Mouse (Mus musculus): ENCODE measurements around the gene Chd9. TPM values are rescaled to one million over a fixed set of nuclear protein-coding genes. Genes with fewer than 3 reads are reported as not detected.

Gene Chd9
- polyA plus RNA-seq, 1 experiment from 2014 or later: 103 TPM

- H3K4me1 ChIP-seq (replicated peaks; ENCODE audit: control insufficient read depth, insufficient read depth, low read length): no peaks in the 10 kb centered on the region
- peaks cover 97% of the 10 kb centered on the region for H3K36me3 ChIP-seq (replicated peaks; ENCODE audit: control insufficient read depth, insufficient read depth)
- DNase-seq (ENCODE audit: low spot score) (no peak), ATAC-seq (ENCODE audit: low FRiP score) (no peak)
- no peak overlapping the region for H3K27ac ChIP-seq
- no peak overlapping the region for H3K4me2 ChIP-seq (replicated peaks)
- H3K27me3 ChIP-seq (ENCODE audit: control insufficient read depth, insufficient read depth, low read length): no peaks in the 10 kb centered on the region
- 84% methylated on average over 6 of the region's 6 CpGs for WGBS
- H3K9me3 ChIP-seq (ENCODE audit: control insufficient read depth, low read length): no peaks in the 10 kb centered on the region
- no peak overlapping the region for H3K4me3 ChIP-seq (replicated peaks; ENCODE audit: low read length)
- no peak overlapping the region for H3K9ac ChIP-seq
These were observed 208.8 kb downstream of the Chd9 start for GRCm38 (mm10) chr8:91036905-91037304.

GRCm38 (mm10) chr8:91038637-91039036, 210.5 kb downstream of the Chd9 start:
- DNase-seq (ENCODE audit: low spot score) (no peak), ATAC-seq (ENCODE audit: low FRiP score) (no peak)
- Histone ChIP-seq H3K4me3 (replicated peaks; ENCODE audit: low read length) (no peak overlapping the region), H3K9ac (no peak overlapping the region), H3K9me3 (ENCODE audit: control insufficient read depth, low read length) (no peaks in the 10 kb centered on the region), H3K4me2 (replicated peaks) (no peak overlapping the region), H3K27ac (no peak overlapping the region), H3K36me3 (replicated peaks; ENCODE audit: control insufficient read depth, insufficient read depth) (peaks cover 97% of the 10 kb centered on the region), H3K27me3 (ENCODE audit: control insufficient read depth, insufficient read depth, low read length) (no peaks in the 10 kb centered on the region), H3K4me1 (replicated peaks; ENCODE audit: control insufficient read depth, insufficient read depth, low read length) (no peaks in the 10 kb centered on the region)
- 95% methylated on average over 1 of the region's 1 CpGs for WGBS

- no peak overlapping the region for H3K9ac ChIP-seq
- H3K4me2 ChIP-seq (replicated peaks): no peak overlapping the region
- H3K4me1 ChIP-seq (replicated peaks; ENCODE audit: control insufficient read depth, insufficient read depth, low read length): no peaks in the 10 kb centered on the region
- no peaks in the 10 kb centered on the region for H3K27me3 ChIP-seq (ENCODE audit: control insufficient read depth, insufficient read depth, low read length)
- DNase-seq (ENCODE audit: low spot score) (no peak), ATAC-seq (ENCODE audit: low FRiP score) (no peak)
- H3K36me3 ChIP-seq (replicated peaks; ENCODE audit: control insufficient read depth, insufficient read depth): peaks cover 87% of the 10 kb centered on the region
- 91% methylated on average over 4 of the region's 4 CpGs for WGBS
- no peak overlapping the region for H3K27ac ChIP-seq
- no peaks in the 10 kb centered on the region for H3K9me3 ChIP-seq (ENCODE audit: control insufficient read depth, low read length)
- H3K4me3 ChIP-seq (replicated peaks; ENCODE audit: low read length): no peak overlapping the region
These were observed 218.2 kb downstream of the Chd9 start for GRCm38 (mm10) chr8:91046370-91046769.

GRCm38 (mm10) chr8:91051037-91051436, 222.9 kb downstream of the Chd9 start:
- 37% methylated on average over 8 of the region's 8 CpGs for WGBS
- Histone ChIP-seq H3K4me3 (replicated peaks; ENCODE audit: low read length) (no peak overlapping the region), H3K27me3 (ENCODE audit: control insufficient read depth, insufficient read depth, low read length) (no peaks in the 10 kb centered on the region), H3K9ac (no peak overlapping the region), H3K9me3 (ENCODE audit: control insufficient read depth, low read length) (no peaks in the 10 kb centered on the region), H3K36me3 (replicated peaks; ENCODE audit: control insufficient read depth, insufficient read depth) (peaks cover 76% of the 10 kb centered on the region), H3K4me2 (replicated peaks) (no peak overlapping the region), H3K4me1 (replicated peaks; ENCODE audit: control insufficient read depth, insufficient read depth, low read length) (no peaks in the 10 kb centered on the region), H3K27ac (no peak overlapping the region)
- ATAC-seq (ENCODE audit: low FRiP score) (no peak), DNase-seq (ENCODE audit: low spot score) (peak; percentile 81)

GRCm38 (mm10) chr8:91054418-91054817, 226.3 kb downstream of the Chd9 start:
- 94% methylated on average over 4 of the region's 4 CpGs for WGBS
- Histone ChIP-seq H3K27ac (no peak overlapping the region), H3K36me3 (replicated peaks; ENCODE audit: control insufficient read depth, insufficient read depth) (peaks cover 54% of the 10 kb centered on the region), H3K9ac (no peak overlapping the region), H3K4me2 (replicated peaks) (no peak overlapping the region), H3K4me1 (replicated peaks; ENCODE audit: control insufficient read depth, insufficient read depth, low read length) (no peaks in the 10 kb centered on the region), H3K4me3 (replicated peaks; ENCODE audit: low read length) (no peak overlapping the region), H3K27me3 (ENCODE audit: control insufficient read depth, insufficient read depth, low read length) (no peaks in the 10 kb centered on the region), H3K9me3 (ENCODE audit: control insufficient read depth, low read length) (no peaks in the 10 kb centered on the region)
- ATAC-seq (ENCODE audit: low FRiP score): no peak
- no peak for DNase-seq (ENCODE audit: low spot score)

GRCm38 (mm10) chr8:91056848-91057247, 228.7 kb downstream of the Chd9 start:
- Histone ChIP-seq H3K9ac (no peak overlapping the region), H3K36me3 (replicated peaks; ENCODE audit: control insufficient read depth, insufficient read depth) (peaks cover 32% of the 10 kb centered on the region), H3K9me3 (ENCODE audit: control insufficient read depth, low read length) (no peaks in the 10 kb centered on the region), H3K27ac (no peak overlapping the region), H3K4me2 (replicated peaks) (no peak overlapping the region), H3K4me1 (replicated peaks; ENCODE audit: control insufficient read depth, insufficient read depth, low read length) (no peaks in the 10 kb centered on the region), H3K27me3 (ENCODE audit: control insufficient read depth, insufficient read depth, low read length) (no peaks in the 10 kb centered on the region), H3K4me3 (replicated peaks; ENCODE audit: low read length) (no peak overlapping the region)
- 61% methylated on average over 3 of the region's 3 CpGs for WGBS
- DNase-seq (ENCODE audit: low spot score): no peak
- no peak for ATAC-seq (ENCODE audit: low FRiP score)

- peaks cover 18% of the 10 kb centered on the region for H3K36me3 ChIP-seq (replicated peaks; ENCODE audit: control insufficient read depth, insufficient read depth)
- no peaks in the 10 kb centered on the region for H3K4me1 ChIP-seq (replicated peaks; ENCODE audit: control insufficient read depth, insufficient read depth, low read length)
- H3K9ac ChIP-seq: no peak overlapping the region
- ATAC-seq (ENCODE audit: low FRiP score): no peak
- H3K27me3 ChIP-seq (ENCODE audit: control insufficient read depth, insufficient read depth, low read length): no peaks in the 10 kb centered on the region
- no peaks in the 10 kb centered on the region for H3K9me3 ChIP-seq (ENCODE audit: control insufficient read depth, low read length)
- H3K27ac ChIP-seq: no peak overlapping the region
- no peak overlapping the region for H3K4me3 ChIP-seq (replicated peaks; ENCODE audit: low read length)
- H3K4me2 ChIP-seq (replicated peaks): no peak overlapping the region
- no peak for DNase-seq (ENCODE audit: low spot score)
These were observed 231.0 kb downstream of the Chd9 start for GRCm38 (mm10) chr8:91059086-91059578.

GRCm38 (mm10) chr8:91059884-91060510, 231.8 kb downstream of the Chd9 start:
- Histone ChIP-seq H3K4me3 (replicated peaks; ENCODE audit: low read length) (no peak overlapping the region), H3K4me2 (replicated peaks) (no peak overlapping the region), H3K27me3 (ENCODE audit: control insufficient read depth, insufficient read depth, low read length) (no peaks in the 10 kb centered on the region), H3K9ac (no peak overlapping the region), H3K4me1 (replicated peaks; ENCODE audit: control insufficient read depth, insufficient read depth, low read length) (no peaks in the 10 kb centered on the region), H3K9me3 (ENCODE audit: control insufficient read depth, low read length) (no peaks in the 10 kb centered on the region), H3K27ac (no peak overlapping the region), H3K36me3 (replicated peaks; ENCODE audit: control insufficient read depth, insufficient read depth) (peaks cover 15% of the 10 kb centered on the region)
- DNase-seq (ENCODE audit: low spot score): no peak
- no peak for ATAC-seq (ENCODE audit: low FRiP score)
- 89% methylated on average over 7 of the region's 7 CpGs for WGBS

GRCm38 (mm10) chr8:91060555-91061471, 232.7 kb downstream of the Chd9 start:
- Histone ChIP-seq H3K9me3 (ENCODE audit: control insufficient read depth, low read length) (no peaks in the 10 kb centered on the region), H3K27ac (no peak overlapping the region), H3K27me3 (ENCODE audit: control insufficient read depth, insufficient read depth, low read length) (no peaks in the 10 kb centered on the region), H3K4me3 (replicated peaks; ENCODE audit: low read length) (no peak overlapping the region), H3K36me3 (replicated peaks; ENCODE audit: control insufficient read depth, insufficient read depth) (peaks cover 7% of the 10 kb centered on the region; the same call in 1 of the 2 replicates), H3K9ac (no peak overlapping the region), H3K4me2 (replicated peaks) (no peak overlapping the region), H3K4me1 (replicated peaks; ENCODE audit: control insufficient read depth, insufficient read depth, low read length) (no peaks in the 10 kb centered on the region)
- ATAC-seq (ENCODE audit: low FRiP score) (no peak), DNase-seq (ENCODE audit: low spot score) (no peak)
- 79% methylated on average over 19 of the region's 19 CpGs for WGBS
